Mouse (Mus musculus) midbrain, postnatal 0 days (tissue): ENCODE measurements around the gene Lrrc8b. TPM values are rescaled to one million over a fixed set of nuclear protein-coding genes. Genes with fewer than 3 reads are reported as not detected.

Experiments used
- ATAC-seq: fragments of 200-750 bp; cut with Nextera tagmentation; 2 replicates; pipeline ENCODE4 v1.8.0; 2017; ENCODE audit warnings: moderate number of reproducible peaks, mild to moderate bottlenecking, moderate TSS enrichment, moderate library complexity; ENCODE audit not compliant: low FRiP score
- DNase-seq: peaks from one replicate; pipeline ENCODE4 v3.0.0-alpha.2; 2015; ENCODE audit warnings: low spot score
- H3K27ac ChIP-seq: fragments of 300-500 bp; sonication (generic); 2 replicates; pipeline ENCODE4 v1.5.1; 2014; ENCODE audit warnings: low read depth, mild to moderate bottlenecking, low read length, mixed read lengths
- H3K27me3 ChIP-seq: fragments of 300-500 bp; sonication (generic); 2 replicates; pipeline ENCODE4 v1.6.1; 2014; ENCODE audit warnings: low read length, control low read depth, mixed read lengths; ENCODE audit not compliant: insufficient read depth
- H3K36me3 ChIP-seq: fragments of 300-500 bp; sonication (generic); 2 replicates; pipeline ENCODE4 v1.6.1; 2014; ENCODE audit warnings: low read length, control low read depth, mixed read lengths; ENCODE audit not compliant: insufficient read depth
- H3K4me1 ChIP-seq: fragments of 300-500 bp; sonication (generic); 2 replicates; pipeline ENCODE4 v1.6.1; 2014; ENCODE audit warnings: mild to moderate bottlenecking, control low read depth, antibody characterized with exemption, low read length, mixed read lengths; ENCODE audit not compliant: insufficient read depth
- H3K4me2 ChIP-seq: fragments of 300-500 bp; sonication (generic); 2 replicates; pipeline ENCODE4 v1.6.1; 2014; ENCODE audit warnings: low read depth, mild to moderate bottlenecking, low read length, mixed read lengths; ENCODE audit not compliant: poor library complexity, severe bottlenecking
- H3K4me3 ChIP-seq: fragments of 300-500 bp; sonication (generic); 2 replicates; pipeline ENCODE4 v1.5.1; 2014; ENCODE audit warnings: low read depth, mild to moderate bottlenecking, low read length, moderate library complexity
- H3K9ac ChIP-seq: fragments of 300-500 bp; sonication (generic); replicated peaks from 2 replicates; pipeline ENCODE4 v1.6.1; 2014; ENCODE audit warnings: mild to moderate bottlenecking, low read length, moderate library complexity, mixed read lengths; ENCODE audit not compliant: poor library complexity, severe bottlenecking
- H3K9me3 ChIP-seq: fragments of 300-500 bp; sonication (generic); 2 replicates; pipeline ENCODE4 v1.6.1; 2016; ENCODE audit warnings: low read length, control low read depth
- CTCF ChIP-seq: IDR thresholded peaks from 2 replicates; pipeline ENCODE4 v1.5.1; 2016; ENCODE audit warnings: antibody characterized with exemption, mild to moderate bottlenecking
- WGBS: fragments of 180-500 bp; shearing (Covaris S2); extraction: QIAGEN DNeasy Blood & Tissue Kit; methylation state at CpG from one replicate; pipeline ENCODE4 v1.1.7; 2014; 5-methylcytosine and 5-hydroxymethylcytosine counted together
- polyA plus RNA-seq: library from polyadenylated mRNA; unstranded; fragments of >200 nt; fragmentation: Nextera tagmentation; extraction: Ambion mirVana; gene quantifications from 2 replicates; pipeline ENCODE4 v1.2.1, GENCODE M21; 2015
- total RNA-seq: library from RNA; depleted of rRNA; stranded (reverse); fragments of >200 nt; gene quantifications from 2 replicates; pipeline ENCODE4 v1.2.3, GENCODE M21; 2014; rRNA removed

Lrrc8b gene
- total and polyA plus RNA-seq, 2 experiments from 2014 or later: 18.5 to 63.4 TPM

GRCm38 (mm10) chr5:105526766-105527165 lies 111.2 kb downstream of the Lrrc8b start:
- no peaks in the 10 kb centered on the region for H3K4me1 ChIP-seq
- WGBS: 92% methylated on average over 9 of the region's 9 CpGs
- no peak overlapping the region for H3K4me3 ChIP-seq
- ATAC-seq (no peak), DNase-seq (no peak)
- H3K36me3 ChIP-seq: peaks cover 10% of the 10 kb centered on the region; the same call in 1 of the 2 replicates
- no peak overlapping the region for H3K27ac ChIP-seq
- no peak overlapping the region for H3K9ac ChIP-seq
- no peak for TF ChIP-seq CTCF
- no peak overlapping the region for H3K4me2 ChIP-seq
- H3K27me3 ChIP-seq: no peaks in the 10 kb centered on the region
- no peaks in the 10 kb centered on the region for H3K9me3 ChIP-seq

DNA sequence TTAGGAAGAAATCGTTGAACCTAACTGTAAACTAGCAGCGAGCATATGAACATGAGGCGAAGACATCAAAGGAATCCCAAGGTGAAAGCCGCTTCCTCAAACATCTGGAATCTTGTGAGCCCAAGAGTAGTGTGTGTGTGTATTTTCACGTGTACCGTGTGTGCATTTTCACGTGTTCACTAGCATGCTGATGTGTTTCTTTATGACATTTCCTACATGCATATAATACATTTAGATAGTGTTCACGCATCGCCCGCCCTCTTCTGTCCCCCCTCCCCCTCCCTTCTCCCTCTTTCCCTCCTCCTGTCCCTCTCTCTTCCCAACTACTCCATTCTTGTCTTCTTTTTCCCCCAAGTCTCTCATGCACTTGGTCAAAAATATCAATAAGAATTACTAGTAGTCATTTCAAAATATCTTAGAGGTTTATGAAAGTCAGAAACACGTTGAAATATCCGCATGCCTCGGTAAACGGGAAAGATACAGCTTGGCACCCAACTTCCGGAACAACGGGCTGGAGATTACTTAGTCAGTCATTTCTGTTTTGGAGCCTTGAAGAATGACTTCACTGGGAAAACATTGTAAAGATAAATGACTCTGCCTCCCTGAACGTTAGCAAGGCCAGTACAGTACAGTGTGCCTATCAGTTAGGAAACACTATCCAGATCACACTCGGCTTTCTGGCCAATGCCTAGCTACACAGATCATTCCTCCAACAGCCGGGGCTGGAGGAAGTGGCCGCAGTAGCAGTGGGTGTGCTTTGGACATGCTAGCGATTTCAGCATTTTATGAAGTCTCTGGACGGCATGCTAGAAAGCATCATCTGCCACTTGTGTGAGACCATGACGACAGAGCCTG lies 112.1 kb downstream of the Lrrc8b start:
- no peak overlapping the region for H3K9ac ChIP-seq
- H3K27me3 ChIP-seq: no peaks in the 10 kb centered on the region
- no peaks in the 10 kb centered on the region for H3K4me1 ChIP-seq
- no peak for DNase-seq
- 96% methylated on average over 23 of the region's 23 CpGs for WGBS
- H3K27ac ChIP-seq: no peak overlapping the region
- H3K9me3 ChIP-seq: no peaks in the 10 kb centered on the region
- H3K4me2 ChIP-seq: no peak overlapping the region
- no peak overlapping the region for H3K4me3 ChIP-seq
- H3K36me3 ChIP-seq: peaks cover 10% of the 10 kb centered on the region; the same call in 1 of the 2 replicates
- no peak for TF ChIP-seq CTCF
- ATAC-seq: no peak

- 0 out of 2 replicates have a peak, but pooled peaks cover 4% of the 10 kb centered on the region for H3K36me3 ChIP-seq
- no peak overlapping the region for H3K27ac ChIP-seq
- DNase-seq: no peak
- H3K9ac ChIP-seq: no peak overlapping the region
- no peak overlapping the region for H3K4me2 ChIP-seq
- 78% methylated on average over 6 of the region's 6 CpGs for WGBS
- no peaks in the 10 kb centered on the region for H3K9me3 ChIP-seq
- no peaks in the 10 kb centered on the region for H3K4me1 ChIP-seq
- no peak for TF ChIP-seq CTCF
- no peak for ATAC-seq
- no peaks in the 10 kb centered on the region for H3K27me3 ChIP-seq
- H3K4me3 ChIP-seq: no peak overlapping the region
Measured at GRCm38 (mm10) chr5:105530576-105530975, 115.0 kb downstream of the Lrrc8b start.

DNA sequence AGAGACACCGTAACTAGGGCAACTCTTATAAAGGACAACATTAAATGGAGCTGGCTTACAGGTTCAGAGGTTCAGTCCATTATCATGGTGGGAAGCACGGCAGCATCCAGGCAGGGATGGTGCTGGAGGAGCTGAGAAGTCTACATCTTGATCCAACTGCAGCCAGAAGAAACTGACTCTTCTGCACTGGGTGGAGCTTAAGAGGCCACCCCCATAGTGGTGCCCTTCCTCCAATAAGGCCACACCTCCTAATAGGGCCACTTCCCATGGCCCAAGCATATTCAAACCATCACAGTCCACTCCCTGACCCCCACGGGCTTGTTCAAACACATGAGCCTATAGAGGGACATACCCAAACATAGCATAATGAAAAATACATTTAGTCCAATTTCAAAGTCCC lies 119.6 kb downstream of the Lrrc8b start:
- no peak for DNase-seq
- no peak overlapping the region for H3K4me3 ChIP-seq
- WGBS: 92% methylated on average over 3 of the region's 3 CpGs
- no peaks in the 10 kb centered on the region for H3K4me1 ChIP-seq
- ATAC-seq: no peak
- no peak overlapping the region for H3K4me2 ChIP-seq
- no peak overlapping the region for H3K9ac ChIP-seq
- H3K36me3 ChIP-seq: no peaks in the 10 kb centered on the region
- H3K27me3 ChIP-seq: no peaks in the 10 kb centered on the region
- TF ChIP-seq CTCF: no peak
- no peak overlapping the region for H3K27ac ChIP-seq
- no peaks in the 10 kb centered on the region for H3K9me3 ChIP-seq

DNA sequence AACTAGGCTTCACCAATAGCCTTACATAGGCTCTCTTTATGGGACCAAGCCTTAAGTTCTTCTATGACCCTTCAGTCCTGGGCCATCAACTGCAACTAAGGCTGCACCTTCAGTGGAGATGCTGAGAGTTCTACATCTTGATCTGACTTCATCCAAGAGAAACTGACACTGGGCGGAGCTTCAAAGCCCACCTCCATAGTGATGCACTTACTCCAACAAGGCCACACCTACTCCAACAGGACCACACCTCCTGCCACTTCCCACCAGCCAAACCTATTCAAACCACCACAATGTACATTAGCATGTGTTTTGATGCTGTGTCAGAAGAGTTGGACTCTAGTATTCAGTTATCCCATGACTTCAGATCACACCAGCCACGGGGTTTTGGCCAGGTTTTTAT lies 120.6 kb downstream of the Lrrc8b start:
- 82% methylated on average over 2 of the region's 2 CpGs for WGBS
- H3K9me3 ChIP-seq: no peaks in the 10 kb centered on the region
- H3K4me1 ChIP-seq: no peaks in the 10 kb centered on the region
- H3K4me2 ChIP-seq: no peak overlapping the region
- H3K27ac ChIP-seq: no peak overlapping the region
- ATAC-seq (no peak), DNase-seq (no peak)
- H3K36me3 ChIP-seq: no peaks in the 10 kb centered on the region
- no peak overlapping the region for H3K4me3 ChIP-seq
- no peak for TF ChIP-seq CTCF
- no peaks in the 10 kb centered on the region for H3K27me3 ChIP-seq
- H3K9ac ChIP-seq: no peak overlapping the region

DNA sequence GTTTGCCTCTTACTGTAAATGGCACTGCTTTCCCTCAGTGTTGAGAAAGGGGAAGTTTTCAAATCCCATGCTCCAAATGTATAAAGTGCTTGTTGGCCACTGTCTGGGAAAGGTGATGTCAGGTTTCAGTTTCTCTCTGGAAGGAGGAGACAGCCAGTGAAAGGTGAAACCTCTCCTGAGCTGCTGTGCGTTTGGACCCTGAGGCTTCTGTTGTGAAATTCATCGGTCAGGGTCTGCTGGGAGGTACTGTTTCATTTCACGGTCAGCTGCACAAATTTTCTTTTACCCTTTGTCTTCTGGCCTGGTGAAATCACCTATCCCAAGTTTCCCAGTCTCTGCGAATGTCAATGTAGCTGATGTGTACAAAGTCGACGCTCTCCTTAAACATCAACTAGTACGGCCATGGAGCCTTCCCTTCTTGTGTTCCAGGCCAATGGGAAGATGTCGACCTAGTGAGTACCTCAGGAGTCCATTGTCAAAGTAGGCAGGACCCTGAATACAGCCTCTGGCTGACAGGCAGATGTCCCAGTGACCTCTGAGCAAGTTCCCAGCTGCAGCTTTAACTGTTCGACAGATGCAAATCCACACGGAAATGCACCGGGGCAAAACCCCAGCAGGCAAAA lies 121.6 kb downstream of the Lrrc8b start:
- no peaks in the 10 kb centered on the region for H3K4me1 ChIP-seq
- DNase-seq (no peak), ATAC-seq (no peak)
- H3K36me3 ChIP-seq: no peaks in the 10 kb centered on the region
- no peak overlapping the region for H3K27ac ChIP-seq
- H3K4me3 ChIP-seq: no peak overlapping the region
- H3K9ac ChIP-seq: no peak overlapping the region
- no peak for TF ChIP-seq CTCF
- H3K27me3 ChIP-seq: no peaks in the 10 kb centered on the region
- 73% methylated on average over 11 of the region's 11 CpGs for WGBS
- H3K9me3 ChIP-seq: no peaks in the 10 kb centered on the region
- H3K4me2 ChIP-seq: no peak overlapping the region

Other genes with a start within 250 kb of the Lrrc8b start
- 1.3 and 2.0 TPM in 2 replicates for gene Gbp10, start 176.2 kb upstream of the Lrrc8b start, total RNA-seq
- gene Gbp10, start 176.2 kb upstream of the Lrrc8b start, polyA plus RNA-seq: 0.62 and 1.6 TPM in 2 replicates
- gene Gm43302, start 122.1 kb upstream of the Lrrc8b start, total RNA-seq: 0.60 and 1.9 TPM in 2 replicates
- not detected in 2 replicates for gene Gm43302, start 122.1 kb upstream of the Lrrc8b start, polyA plus RNA-seq
- gene Gbp6, start 122.1 kb upstream of the Lrrc8b start, total RNA-seq: 1.8 and 3.5 TPM in 2 replicates
- gene Gbp6, start 122.1 kb upstream of the Lrrc8b start, polyA plus RNA-seq: 1.7 and 2.0 TPM in 2 replicates
- 11.4 and 11.6 TPM in 2 replicates for gene Lrrc8c, start 103.6 kb downstream of the Lrrc8b start, total RNA-seq
- gene Lrrc8c, start 103.6 kb downstream of the Lrrc8b start, polyA plus RNA-seq: 10.8 and 14.7 TPM in 2 replicates